Mouse (Mus musculus): ENCODE results near the gene Nrde2. TPM values are rescaled to one million over a fixed set of nuclear protein-coding genes. Genes with fewer than 3 reads are reported as not detected.
A peak's percentile ranks its signal among the peaks of the same experiment; 100 is the strongest.

Nrde2 gene
- total and polyA plus RNA-seq, 3 experiments, result 18.9 to 25.6 (median 23.6) TPM

GRCm38 (mm10) chr12:100107436-100107835 lies 52.0 kb downstream of the Nrde2 start:
- no peaks in the 10 kb centered on the region for H3K9me3 ChIP-seq (replicated peaks; ENCODE audit: low read length)
- dilution Hi-C loops (cut with MboI; ENCODE audit: extremely low pct_ligation_motif_present, extremely low pct_unique_long_range_greater_than_20kb, low sequenced_read_pairs), result no loop called here
- H3K36me3 ChIP-seq (replicated peaks in 1 of 2; ENCODE audit: control insufficient read depth in 1 of 2, insufficient read depth in 1 of 2, low read length in 1 of 2), result peaks cover 6 to 13% of the 10 kb centered on the region in 2 experiments
- H3K9ac ChIP-seq (ENCODE audit: insufficient read depth, low read depth), result no peak overlapping the region
- peak; percentile 78; the same call in 1 of the 2 replicates for TF ChIP-seq CHD2 (IDR thresholded peaks at IDR 0.05; ENCODE audit: low read length)
- no peak for TF ChIP-seq SMC3 (IDR thresholded peaks at IDR 0.05; ENCODE audit: low read depth, low read length)
- H3K4me3 ChIP-seq (replicated peaks in 1 of 3; ENCODE audit: low read depth in 2 of 3, low read length in 2 of 3, poor library complexity in 1 of 3), result no peak overlapping the region
- peaks cover 22% of the 10 kb centered on the region for H3K79me2 ChIP-seq (replicated peaks; ENCODE audit: control insufficient read depth, extremely low read depth, insufficient read depth, poor library complexity, severe bottlenecking)
- peak; percentile 31 for DNase-seq (ENCODE audit: extremely low read depth)
- H3K4me2 ChIP-seq (ENCODE audit: insufficient read depth, low read depth, poor library complexity, severe bottlenecking), result peak overlapping the region; percentile 1; the same call in 1 of the 2 replicates
- peaks cover 14 to 37% of the 10 kb centered on the region in 2 experiments for H3K4me1 ChIP-seq (ENCODE audit: control insufficient read depth in 1 of 2, insufficient read depth in 2 of 2)
- no peaks in the 10 kb centered on the region for H3K27me3 ChIP-seq (replicated peaks)
- in situ Hi-C loops (cut with MboI; ENCODE audit: low pct_ligation_motif_present, low pct_unique_long_range_greater_than_20kb, low sequenced_read_pairs), result loop anchor here (10.0 to 25.0 kb wide), 2 partner anchors 203 to 1020 kb away; no protein-coding TSS in a partner anchor
- no peak overlapping the region for H3K27ac ChIP-seq (ENCODE audit: insufficient read depth, low read depth)

DNA sequence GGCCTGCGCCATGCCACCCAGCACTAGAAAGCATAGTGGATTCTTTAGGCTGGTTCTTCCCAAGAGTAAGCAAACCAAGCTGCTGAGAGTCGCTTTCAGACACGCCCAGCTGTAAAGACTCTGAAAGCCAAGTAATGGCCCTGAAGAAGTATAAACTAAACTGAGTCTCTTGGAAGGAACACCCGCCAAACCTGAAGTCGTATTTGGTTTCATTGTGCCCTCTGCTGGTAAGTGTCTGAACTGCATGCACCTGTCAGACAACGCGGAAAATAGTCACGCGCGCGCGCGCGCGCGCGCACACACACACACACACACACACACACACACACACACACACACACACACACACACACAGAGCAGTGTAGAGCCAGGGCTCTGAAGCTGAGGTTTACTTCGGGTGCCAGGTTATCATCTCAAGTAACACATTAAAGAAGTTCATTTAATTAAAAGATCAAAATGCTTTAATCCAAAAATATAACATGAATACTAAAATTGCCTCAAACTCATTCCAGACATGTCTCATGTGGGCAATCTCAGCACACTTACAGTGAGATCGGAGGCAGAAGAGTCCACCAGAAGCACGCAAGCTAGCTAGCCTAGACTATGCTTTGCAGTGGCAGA lies 53.1 kb downstream of the Nrde2 start:
- DNase-seq (ENCODE audit: extremely low read depth), result peak; percentile 81
- peaks cover 0 to 2% of the 10 kb centered on the region in 2 experiments for H3K36me3 ChIP-seq (replicated peaks in 1 of 2; ENCODE audit: control insufficient read depth in 1 of 2, insufficient read depth in 1 of 2, low read length in 1 of 2)
- peaks cover 12% of the 10 kb centered on the region for H3K79me2 ChIP-seq (replicated peaks; ENCODE audit: control insufficient read depth, extremely low read depth, insufficient read depth, poor library complexity, severe bottlenecking)
- H3K4me3 ChIP-seq (replicated peaks in 1 of 3; ENCODE audit: low read depth in 2 of 3, low read length in 2 of 3, poor library complexity in 1 of 3), result no peak overlapping the region
- H3K4me1 ChIP-seq (ENCODE audit: control insufficient read depth in 1 of 2, insufficient read depth in 2 of 2), result peaks cover 13 to 27% of the 10 kb centered on the region in 2 experiments
- in situ Hi-C loops (cut with MboI; ENCODE audit: low pct_ligation_motif_present, low pct_unique_long_range_greater_than_20kb, low sequenced_read_pairs), result loop anchor here (10.0 to 25.0 kb wide), 2 partner anchors 202 to 1019 kb away; no protein-coding TSS in a partner anchor
- peak overlapping the region; percentile 55 for H3K27ac ChIP-seq (ENCODE audit: insufficient read depth, low read depth)
- no peaks in the 10 kb centered on the region for H3K9me3 ChIP-seq (replicated peaks; ENCODE audit: low read length)
- peak overlapping the region; percentile 64 for H3K9ac ChIP-seq (ENCODE audit: insufficient read depth, low read depth)
- TF ChIP-seq MAZ (IDR thresholded peaks at IDR 0.05; ENCODE audit: low read depth, low read length) (0 out of 2 replicates have a peak, but pooled peaks have one; percentile 27), CHD1 (IDR thresholded peaks at IDR 0.05; ENCODE audit: low read depth, low read length) (no peak), RAD21 (IDR thresholded peaks at IDR 0.05; ENCODE audit: low read depth, low read length) (peak; percentile 86), NELFE (IDR thresholded peaks at IDR 0.05; ENCODE audit: low read depth, low read length) (peak; percentile 50), CHD2 (IDR thresholded peaks at IDR 0.05; ENCODE audit: low read length) (no peak), ZC3H11A (IDR thresholded peaks at IDR 0.05; ENCODE audit: low read depth, low read length) (peak; percentile 63), ELF1 (IDR thresholded peaks at IDR 0.05; ENCODE audit: low read depth, low read length) (peak; percentile 49; the same call in 1 of the 2 replicates), MEF2A (IDR thresholded peaks at IDR 0.05; ENCODE audit: borderline replicate concordance, low read depth, low read length) (peak; percentile 61; the same call in 1 of the 2 replicates), BHLHE40 (IDR thresholded peaks at IDR 0.05; ENCODE audit: low read depth, low read length) (peak; percentile 84), TBP (conservative IDR thresholded peaks at IDR 0.05; ENCODE audit: low read depth, low read length) (peak; percentile 70; the same call in 1 of the 2 replicates), CTCF (conservative IDR thresholded peaks at IDR 0.05 in 1 of 2, IDR thresholded peaks at IDR 0.05 in 1 of 2; ENCODE audit: low read depth in 2 of 2, low read length in 2 of 2) (peak; percentile 53 to 86; a peak in 3 of 4 replicates), E2F4 (IDR thresholded peaks at IDR 0.05; ENCODE audit: insufficient replicate concordance, low read depth, low read length) (peak; percentile 92), MXI1 (IDR thresholded peaks at IDR 0.05; ENCODE audit: low read depth, low read length) (peak; percentile 35; the same call in 1 of the 2 replicates), TCF12 (IDR thresholded peaks at IDR 0.05; ENCODE audit: low read depth, low read length) (peak; percentile 61), MYC (IDR thresholded peaks at IDR 0.05; ENCODE audit: low read depth, low read length) (peak; percentile 73; the same call in 1 of the 2 replicates), POLR2AphosphoS2 (IDR thresholded peaks at IDR 0.05; ENCODE audit: low read depth, low read length) (no peak), SMC3 (IDR thresholded peaks at IDR 0.05; ENCODE audit: low read depth, low read length) (peak; percentile 93), ZMIZ1 (IDR thresholded peaks at IDR 0.05; ENCODE audit: low read depth, low read length) (peak; percentile 39; the same call in 1 of the 2 replicates), MAX (IDR thresholded peaks at IDR 0.05; ENCODE audit: low read length) (no peak), JUND (conservative IDR thresholded peaks at IDR 0.05; ENCODE audit: low read depth, low read length) (no peak), NRF1 (IDR thresholded peaks at IDR 0.05; ENCODE audit: low read depth, low read length) (peak; percentile 71), SIN3A (IDR thresholded peaks at IDR 0.05; ENCODE audit: low read length) (peak; percentile 68; the same call in 1 of the 2 replicates)
- H3K4me2 ChIP-seq (ENCODE audit: insufficient read depth, low read depth, poor library complexity, severe bottlenecking), result peak overlapping the region; percentile 83
- no peaks in the 10 kb centered on the region for H3K27me3 ChIP-seq (replicated peaks)
- dilution Hi-C loops (cut with MboI; ENCODE audit: extremely low pct_ligation_motif_present, extremely low pct_unique_long_range_greater_than_20kb, low sequenced_read_pairs), result no loop called here
